Mouse (Mus musculus) intestine, embryonic 14.5 days (tissue): ENCODE results near the gene Pard3b. TPM values are rescaled to one million over a fixed set of nuclear protein-coding genes. Genes with fewer than 3 reads are reported as not detected.

Experiments
- ATAC-seq: fragments of 200-750 bp; cut with Nextera tagmentation; replicated peaks from 2 replicates; pipeline ENCODE4 v1.8.0; 2017; ENCODE audit warnings: low read depth, moderate number of reproducible peaks, moderate TSS enrichment, moderate library complexity; ENCODE audit not compliant: low FRiP score, low TSS enrichment
- DNase-seq: peaks from one replicate; pipeline ENCODE4 v3.0.0-alpha.2; 2018; ENCODE audit warnings: low spot score
- H3K27ac ChIP-seq: fragments of 300-500 bp; sonication (generic); 2 replicates; pipeline ENCODE4 v1.5.1; 2014; ENCODE audit warnings: low read depth, mild to moderate bottlenecking, control low read depth
- H3K27me3 ChIP-seq: fragments of 300-500 bp; sonication (generic); replicated peaks from 2 replicates; pipeline ENCODE4 v1.6.1; 2014; ENCODE audit warnings: low read length, control low read depth; ENCODE audit not compliant: control insufficient read depth, insufficient read depth
- H3K36me3 ChIP-seq: fragments of 300-500 bp; sonication (generic); 2 replicates; pipeline ENCODE4 v1.6.1; 2014; ENCODE audit warnings: low read length, control low read depth; ENCODE audit not compliant: control insufficient read depth, insufficient read depth
- H3K4me1 ChIP-seq: fragments of 300-500 bp; sonication (generic); replicated peaks from 2 replicates; pipeline ENCODE4 v1.6.1; 2014; ENCODE audit warnings: low read length, control low read depth, mixed read lengths; ENCODE audit not compliant: control insufficient read depth, insufficient read depth
- H3K4me2 ChIP-seq: fragments of 300-500 bp; sonication (generic); 2 replicates; pipeline ENCODE4 v1.6.1; 2014; ENCODE audit warnings: low read length
- H3K4me3 ChIP-seq: fragments of 300-500 bp; sonication (generic); 2 replicates; pipeline ENCODE4 v1.5.1; 2014; ENCODE audit warnings: low read depth, low read length, control low read depth, mixed read lengths
- H3K9ac ChIP-seq: fragments of 300-500 bp; sonication (generic); 2 replicates; pipeline ENCODE4 v1.6.1; 2014; ENCODE audit warnings: mild to moderate bottlenecking, low read length
- H3K9me3 ChIP-seq: fragments of 300-500 bp; sonication (generic); 2 replicates; pipeline ENCODE4 v1.6.1; 2016; ENCODE audit warnings: low read length, control low read depth; ENCODE audit not compliant: control insufficient read depth
- WGBS: fragments of 180-500 bp; shearing (Covaris S2); extraction: QIAGEN DNeasy Blood & Tissue Kit; methylation state at CpG from one replicate; pipeline ENCODE4 v1.1.7; 2014; 5-methylcytosine and 5-hydroxymethylcytosine counted together
- polyA plus RNA-seq: library from polyadenylated mRNA; unstranded; fragments of >200 nt; fragmentation: Nextera tagmentation; extraction: Ambion mirVana; gene quantifications from 2 replicates; pipeline ENCODE4 v1.2.1, GENCODE M21; 2014

The Pard3b gene
- polyA plus RNA-seq, 1 experiment from 2014 or later = 37.7 TPM

GRCm38 (mm10) chr1:62283624-62284023 is 645.0 kb downstream of the Pard3b start:
- H3K9ac ChIP-seq = no peak overlapping the region
- H3K27ac ChIP-seq = no peak overlapping the region
- no peaks in the 10 kb centered on the region for H3K9me3 ChIP-seq

GRCm38 (mm10) chr1:62309376-62309775 is 670.8 kb downstream of the Pard3b start:
- Histone ChIP-seq H3K9ac (no peak overlapping the region), H3K27me3 (no peaks in the 10 kb centered on the region), H3K27ac (no peak overlapping the region), H3K9me3 (no peaks in the 10 kb centered on the region), H3K36me3 (no peaks in the 10 kb centered on the region), H3K4me2 (no peak overlapping the region), H3K4me3 (no peak overlapping the region), H3K4me1 (no peaks in the 10 kb centered on the region)
- no peak for DNase-seq
- 70% methylated on average over 6 of the region's 6 CpGs for WGBS
- ATAC-seq = no peak

More at GRCm38 (mm10) chr1:62283624-62284023, 645.0 kb downstream of the Pard3b start:
- DNase-seq (no peak), ATAC-seq (no peak)
- no peaks in the 10 kb centered on the region for H3K36me3 ChIP-seq
- H3K4me2 ChIP-seq = no peak overlapping the region
- no peaks in the 10 kb centered on the region for H3K4me1 ChIP-seq
- 98% methylated on average over 2 of the region's 2 CpGs for WGBS
- no peaks in the 10 kb centered on the region for H3K27me3 ChIP-seq
- H3K4me3 ChIP-seq = no peak overlapping the region

DNA sequence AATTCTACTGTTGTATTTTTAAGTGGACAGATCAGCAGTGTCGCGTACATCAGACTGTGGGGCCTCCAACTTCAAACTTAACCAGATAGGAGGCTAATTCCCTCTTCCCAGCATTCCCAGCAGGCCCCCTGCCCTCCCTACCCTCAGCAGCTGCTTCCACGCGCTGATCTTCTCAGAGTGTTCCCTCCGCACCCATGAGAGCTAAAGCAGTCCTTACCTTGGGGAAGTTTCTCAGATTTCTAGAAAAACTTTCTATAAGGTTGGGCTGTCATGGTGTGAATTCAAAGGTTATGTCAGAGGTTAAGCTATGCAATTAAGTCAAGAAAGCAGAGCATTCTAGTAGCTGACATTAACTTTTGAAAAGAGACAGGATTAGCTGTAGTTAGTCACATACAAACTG is 686.6 kb downstream of the Pard3b start:
- ATAC-seq (no peak), DNase-seq (no peak)
- no peaks in the 10 kb centered on the region for H3K4me1 ChIP-seq
- no peak overlapping the region for H3K27ac ChIP-seq
- H3K4me3 ChIP-seq = no peak overlapping the region
- H3K9me3 ChIP-seq = no peaks in the 10 kb centered on the region
- no peaks in the 10 kb centered on the region for H3K36me3 ChIP-seq
- H3K27me3 ChIP-seq = no peaks in the 10 kb centered on the region
- H3K4me2 ChIP-seq = no peak overlapping the region
- WGBS = 35% methylated on average over 5 of the region's 5 CpGs
- no peak overlapping the region for H3K9ac ChIP-seq

DNA sequence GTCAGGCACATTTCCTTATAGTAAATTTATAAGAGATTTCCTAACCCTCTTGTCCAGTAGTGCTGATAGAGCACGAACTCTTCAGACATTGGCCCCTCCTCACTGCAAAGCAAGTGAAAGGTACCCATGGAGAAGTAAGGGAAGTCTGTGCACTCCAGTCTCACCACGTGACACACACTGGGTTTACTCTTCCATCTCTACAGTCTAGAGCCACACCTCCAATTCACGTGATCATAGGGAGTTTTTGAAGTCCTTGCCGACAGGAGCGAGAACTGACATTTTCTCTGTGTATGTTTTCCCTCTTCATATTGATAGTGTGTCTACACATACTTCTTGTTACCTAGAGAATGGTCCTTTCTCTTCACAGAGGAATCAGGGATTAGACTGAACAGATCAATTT is 689.1 kb downstream of the Pard3b start:
- Histone ChIP-seq H3K9ac (no peak overlapping the region), H3K27me3 (no peaks in the 10 kb centered on the region), H3K4me1 (no peaks in the 10 kb centered on the region), H3K36me3 (no peaks in the 10 kb centered on the region), H3K4me3 (no peak overlapping the region), H3K4me2 (no peak overlapping the region), H3K9me3 (no peaks in the 10 kb centered on the region), H3K27ac (no peak overlapping the region)
- ATAC-seq (no peak), DNase-seq (no peak)
- WGBS = 85% methylated on average over 5 of the region's 5 CpGs

GRCm38 (mm10) chr1:62328808-62329207 is 690.2 kb downstream of the Pard3b start:
- Histone ChIP-seq H3K36me3 (no peaks in the 10 kb centered on the region), H3K9ac (no peak overlapping the region), H3K4me1 (no peaks in the 10 kb centered on the region), H3K9me3 (no peaks in the 10 kb centered on the region), H3K4me2 (no peak overlapping the region), H3K27me3 (no peaks in the 10 kb centered on the region), H3K27ac (no peak overlapping the region), H3K4me3 (no peak overlapping the region)
- WGBS = 33% methylated on average over 3 of the region's 3 CpGs
- ATAC-seq (no peak), DNase-seq (no peak)

DNA sequence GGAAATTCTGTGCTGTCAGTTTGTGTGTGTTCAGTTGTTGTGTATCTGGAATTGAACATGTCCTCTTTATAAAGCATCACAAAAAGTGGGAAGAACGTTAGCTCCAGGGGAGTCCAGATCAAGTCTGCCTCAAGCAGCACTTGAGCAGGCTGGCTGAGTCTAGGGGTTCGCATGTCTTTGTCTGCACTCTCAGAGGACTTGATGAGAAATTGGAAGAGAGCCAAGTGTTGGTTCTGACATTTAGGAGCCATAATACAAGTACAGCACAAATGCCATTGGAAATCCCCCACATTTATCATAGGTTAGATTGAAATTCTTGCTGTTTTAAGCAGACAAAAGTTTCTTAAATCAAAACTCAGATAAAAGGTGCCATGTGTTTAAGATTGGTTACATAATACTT is 694.4 kb downstream of the Pard3b start:
- Histone ChIP-seq H3K27ac (no peak overlapping the region), H3K4me2 (no peak overlapping the region), H3K4me3 (no peak overlapping the region), H3K9ac (no peak overlapping the region), H3K9me3 (no peaks in the 10 kb centered on the region), H3K27me3 (no peaks in the 10 kb centered on the region), H3K4me1 (no peaks in the 10 kb centered on the region), H3K36me3 (no peaks in the 10 kb centered on the region)
- WGBS = 52% methylated on average over 2 of the region's 2 CpGs
- ATAC-seq (no peak), DNase-seq (no peak)

GRCm38 (mm10) chr1:62334196-62334595 is 695.6 kb downstream of the Pard3b start:
- no peak for ATAC-seq
- WGBS = 84% methylated on average over 5 of the region's 5 CpGs

GRCm38 (mm10) chr1:62340261-62340660 is 701.6 kb downstream of the Pard3b start:
- Histone ChIP-seq H3K4me3 (no peak overlapping the region), H3K27me3 (no peaks in the 10 kb centered on the region), H3K4me1 (0 out of 2 replicates have a peak, but pooled peaks cover 2% of the 10 kb centered on the region), H3K9ac (no peak overlapping the region), H3K36me3 (no peaks in the 10 kb centered on the region), H3K9me3 (no peaks in the 10 kb centered on the region), H3K4me2 (no peak overlapping the region), H3K27ac (no peak overlapping the region)
- no peak for DNase-seq
- no peak for ATAC-seq
- WGBS = 27% methylated on average over 1 of the region's 1 CpGs

More at GRCm38 (mm10) chr1:62334196-62334595, 695.6 kb downstream of the Pard3b start:
- no peaks in the 10 kb centered on the region for H3K4me1 ChIP-seq
- H3K27me3 ChIP-seq = no peaks in the 10 kb centered on the region
- H3K4me2 ChIP-seq = no peak overlapping the region
- H3K9ac ChIP-seq = no peak overlapping the region
- H3K9me3 ChIP-seq = no peaks in the 10 kb centered on the region
- DNase-seq = no peak
- no peak overlapping the region for H3K4me3 ChIP-seq
- no peaks in the 10 kb centered on the region for H3K36me3 ChIP-seq
- H3K27ac ChIP-seq = no peak overlapping the region

DNA sequence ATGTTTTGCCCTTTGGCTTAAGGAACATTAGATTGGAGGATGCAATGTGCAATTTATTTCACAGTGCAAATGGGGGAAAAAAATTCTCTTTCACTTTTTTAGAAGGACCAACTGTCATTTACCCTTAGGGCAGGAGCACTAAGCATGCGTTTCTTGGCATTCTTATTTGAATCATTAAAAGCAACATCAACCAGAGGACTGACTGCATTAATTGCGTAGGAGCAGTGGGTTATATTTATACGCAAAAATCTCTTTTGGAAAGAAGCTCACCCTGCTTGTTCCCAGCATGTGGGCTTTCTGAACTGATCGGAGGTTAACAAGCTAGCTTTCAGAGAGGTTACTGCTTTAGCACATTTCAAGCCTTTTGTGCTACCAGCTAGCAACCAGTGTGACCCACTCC is 705.7 kb downstream of the Pard3b start:
- no peak overlapping the region for H3K4me3 ChIP-seq
- H3K27ac ChIP-seq = no peak overlapping the region
- no peak overlapping the region for H3K4me2 ChIP-seq
- no peak for ATAC-seq
- no peak for DNase-seq
- WGBS = 81% methylated on average over 4 of the region's 4 CpGs
- no peak overlapping the region for H3K9ac ChIP-seq
- no peaks in the 10 kb centered on the region for H3K36me3 ChIP-seq
- H3K4me1 ChIP-seq = 0 out of 2 replicates have a peak, but pooled peaks cover 2% of the 10 kb centered on the region
- H3K27me3 ChIP-seq = no peaks in the 10 kb centered on the region
- H3K9me3 ChIP-seq = no peaks in the 10 kb centered on the region
